Mouse (Mus musculus) megakaryocyte, embryonic 14.5 days (primary cell): Measurements from ENCODE around the gene 9530068E07Rik.

Source experiments
- FLI1 ChIP-seq: IDR thresholded peaks from 2 replicates; pipeline ENCODE4 v1.6.1; 2012; ENCODE audit warnings: low read length, inconsistent platforms, mixed read lengths
- GATA1 ChIP-seq: IDR thresholded peaks from 3 replicates; pipeline ENCODE4 v1.6.1; 2012; ENCODE audit warnings: mixed read lengths, low read length, inconsistent platforms, borderline replicate concordance

- TF ChIP-seq GATA1 (no peak), FLI1 (no peak)
These were observed 40.9 kb downstream of the 9530068E07Rik start for GRCm38 (mm10) chr11:52437123-52437522.
